ENCODE assay signal across 15 mouse cellular contexts in genomic region chr6:70840281-70840680, GRCm38 (mm10).
"Had no signal": no experiment of that assay in that cellular context is flagged by ENCODE, and none has a peak within 500 bp of the region (broad histone marks: within the 10 kb centered on the region; RNA-seq: fewer than 3 reads in every experiment).

No protein-coding gene starts in this region.

- H3K27ac ChIP-seq: midbrain, embryonic 10.5 days; midbrain, embryonic 12.5 days; neural tube, embryonic 13.5 days; neural tube, embryonic 15.5 days had no signal

- DNase-seq: lung, embryonic 14.5 days; lung, postnatal 10 days; lung, postnatal 4 days; midbrain, embryonic 14.5 days; retina, postnatal 1 day; right cerebral cortex, adult 18-20 months; spleen, adult 18-20 months; thymus, adult 18-20 months; thymus, postnatal 14 days; thymus, postnatal 36 days had no signal

- H3K4me3 ChIP-seq: midbrain, embryonic 10.5 days; midbrain, embryonic 12.5 days; myocyte; neural tube, embryonic 13.5 days; neural tube, embryonic 15.5 days had no signal
